Mouse (Mus musculus) thymus, adult 2 months (tissue): ENCODE measurements around the gene Zbed5. TPM values are rescaled to one million over a fixed set of nuclear protein-coding genes. Genes with fewer than 3 reads are reported as not detected.

Experiments
- DNase-seq: peaks from one replicate; pipeline ENCODE4 v3.0.0; 2021
- H3K27ac ChIP-seq: fragments of 200-500 bp; 2 replicates; pipeline ENCODE4 v1.5.1; 2012; ENCODE audit warnings: low read length, control low read depth; ENCODE audit not compliant: control insufficient read depth, insufficient read depth
- H3K27me3 ChIP-seq: fragments of 200-500 bp; 2 replicates; pipeline ENCODE4 v1.6.1; 2012; ENCODE audit warnings: mild to moderate bottlenecking, low read length, moderate library complexity, mixed read lengths; ENCODE audit not compliant: control insufficient read depth, insufficient read depth
- H3K36me3 ChIP-seq: fragments of 200-500 bp; 2 replicates; pipeline ENCODE4 v1.6.1; 2012; ENCODE audit warnings: mild to moderate bottlenecking, low read length, moderate library complexity; ENCODE audit not compliant: control insufficient read depth, insufficient read depth
- H3K4me1 ChIP-seq: fragments of 200-500 bp; replicated peaks from 2 replicates; pipeline ENCODE4 v1.6.1; 2012; ENCODE audit warnings: low read length; ENCODE audit not compliant: control insufficient read depth, insufficient read depth
- H3K4me3 ChIP-seq: fragments of 200-500 bp; 2 replicates; pipeline ENCODE4 v1.5.1; 2012; ENCODE audit warnings: mild to moderate bottlenecking, low read length, control low read depth, moderate library complexity; ENCODE audit not compliant: control insufficient read depth, insufficient read depth
- CTCF ChIP-seq: fragments of 200-500 bp; IDR thresholded peaks from 2 replicates; pipeline ENCODE4 v1.5.1; 2012; ENCODE audit warnings: mild to moderate bottlenecking, control low read depth, low read length, moderate library complexity, borderline replicate concordance; ENCODE audit not compliant: control insufficient read depth, poor library complexity, insufficient read depth; ENCODE audit errors: extremely low read depth
- POLR2A ChIP-seq: fragments of 200-500 bp; IDR thresholded peaks from 2 replicates; pipeline ENCODE4 v1.6.1; 2012; ENCODE audit warnings: mild to moderate bottlenecking, low read length, control low read depth, moderate library complexity; ENCODE audit not compliant: control insufficient read depth, poor library complexity, insufficient read depth; ENCODE audit errors: extremely low read depth
- WGBS: fragments of 180-500 bp; shearing (Covaris S2); methylation state at CpG from one replicate; pipeline ENCODE4 v1.1.7; 2018; 5-methylcytosine and 5-hydroxymethylcytosine counted together
- polyA plus RNA-seq: library from polyadenylated mRNA; depleted of rRNA; stranded (reverse); fragments of >200 nt; gene quantifications from 2 replicates; pipeline ENCODE4 v1.2.3, GENCODE M21; 2012

Zbed5 gene
- polyA plus RNA-seq, 1 experiment, result 0.50 TPM

DNA sequence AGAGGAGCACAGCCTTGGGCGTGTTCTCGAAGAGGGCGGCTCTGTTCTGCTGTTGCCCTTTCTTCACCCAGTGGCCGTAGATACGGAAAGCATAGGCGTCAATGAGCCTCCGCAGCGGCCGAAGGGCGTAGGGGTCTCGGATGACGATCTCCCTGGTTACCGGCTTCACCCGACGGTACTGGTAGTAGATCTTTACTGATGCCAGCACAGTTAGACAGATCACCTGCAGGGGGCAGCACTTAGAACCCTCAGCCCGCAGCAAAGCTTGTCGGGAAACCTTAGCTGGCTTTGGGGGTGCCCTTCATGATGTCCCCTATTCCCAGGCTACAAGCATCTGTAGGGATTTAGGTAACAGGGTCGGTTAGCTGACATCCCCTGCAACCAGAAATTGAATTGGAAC is 31.1 kb upstream of the Zbed5 start:
- WGBS, result 31% methylated on average over 18 of the region's 18 CpGs
- DNase-seq, result peak; percentile 45
- no peaks in the 10 kb centered on the region for H3K27me3 ChIP-seq

DNA sequence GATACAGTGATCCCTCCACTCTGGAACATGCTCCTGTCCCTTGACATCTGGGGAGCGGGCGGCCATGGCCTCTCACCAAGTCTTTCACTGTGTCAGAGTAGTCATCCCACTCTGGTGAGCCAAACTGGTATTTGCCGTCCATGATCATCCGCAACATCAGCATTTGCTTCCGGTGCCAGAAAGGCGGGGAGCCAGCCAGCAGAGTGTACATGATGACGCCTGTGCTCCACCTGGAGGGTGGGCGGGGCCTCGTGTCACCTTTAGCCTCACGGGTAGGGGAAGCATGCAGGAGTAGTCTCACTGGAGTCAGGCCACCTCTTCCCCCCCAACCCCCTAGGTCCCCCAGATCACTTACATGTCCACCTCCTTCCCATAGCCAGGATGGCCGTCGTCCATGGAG is 29.7 kb upstream of the Zbed5 start:
- no peak for DNase-seq
- H3K4me3 ChIP-seq, result no peak overlapping the region
- no peak for TF ChIP-seq CTCF
- no peak for TF ChIP-seq POLR2A
- H3K27ac ChIP-seq, result no peak overlapping the region
- 91% methylated on average over 12 of the region's 12 CpGs for WGBS
- no peaks in the 10 kb centered on the region for H3K36me3 ChIP-seq
- H3K4me1 ChIP-seq, result peaks cover 3% of the 10 kb centered on the region; the same call in 1 of the 2 replicates
- no peaks in the 10 kb centered on the region for H3K27me3 ChIP-seq

More for the DNA sequence above, 31.1 kb upstream of the Zbed5 start:
- peaks cover 3% of the 10 kb centered on the region; the same call in 1 of the 2 replicates for H3K4me1 ChIP-seq
- TF ChIP-seq POLR2A (no peak), CTCF (peak; percentile 42; the same call in 1 of the 2 replicates)
- no peak overlapping the region for H3K27ac ChIP-seq
- no peaks in the 10 kb centered on the region for H3K36me3 ChIP-seq
- no peak overlapping the region for H3K4me3 ChIP-seq

DNA sequence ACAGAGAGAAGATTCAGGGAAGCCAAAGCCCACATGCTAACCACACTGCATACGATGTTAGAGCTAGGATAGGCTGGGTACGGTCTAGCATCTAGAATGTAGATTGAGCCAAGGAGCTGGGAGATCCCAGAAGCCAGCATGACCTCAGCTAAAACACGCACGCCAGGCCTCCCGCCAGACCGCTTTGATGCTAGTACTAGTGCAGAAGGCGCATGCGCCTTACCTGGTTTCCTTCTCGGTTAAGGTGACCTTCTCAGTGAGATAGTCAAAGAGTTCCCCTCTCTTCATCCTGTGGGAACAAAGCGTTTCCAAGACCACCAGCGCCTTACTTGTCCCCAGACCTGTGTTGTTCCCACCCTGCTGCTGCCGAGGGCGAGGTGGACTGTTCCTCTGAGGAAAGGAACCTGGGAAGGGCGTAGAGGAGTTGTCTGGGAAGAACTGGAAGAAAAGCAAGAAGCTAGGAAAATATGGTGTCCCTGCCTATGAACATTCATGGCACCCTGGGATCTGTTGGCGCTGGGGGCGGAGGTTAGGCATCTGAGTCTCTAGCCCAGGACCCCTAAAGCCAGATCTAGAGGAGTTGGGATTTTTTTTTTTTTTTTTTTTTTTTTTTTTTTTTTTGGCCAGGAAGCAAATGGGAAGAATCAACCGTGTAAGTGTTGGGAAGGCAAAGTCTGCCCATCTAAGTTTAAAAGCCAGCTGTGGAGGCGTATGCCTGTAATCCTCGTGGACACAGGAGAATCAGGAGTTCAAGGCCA is 26.1 kb upstream of the Zbed5 start:
- WGBS, result 90% methylated on average over 19 of the region's 19 CpGs

DNA sequence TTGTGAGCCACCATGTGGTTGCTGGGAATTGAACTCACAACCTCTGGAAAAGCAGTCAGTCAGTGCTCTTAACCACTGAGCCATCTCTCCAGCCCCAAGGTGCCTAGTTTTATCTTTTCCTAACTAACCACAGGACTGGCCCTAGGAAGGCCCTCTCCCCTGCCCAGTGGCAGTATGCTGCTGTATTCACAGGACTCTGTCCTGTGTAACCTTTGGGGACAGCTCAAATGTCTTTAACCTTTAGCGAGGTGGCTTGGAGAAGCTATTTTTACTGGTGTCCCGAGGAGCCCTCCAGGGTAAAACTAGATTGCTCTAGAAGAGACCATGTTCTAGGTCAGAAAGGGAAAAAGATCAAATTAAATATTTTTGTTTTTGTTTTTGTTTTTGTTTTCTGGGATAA is 24.3 kb upstream of the Zbed5 start:
- Histone ChIP-seq H3K27me3 (no peaks in the 10 kb centered on the region), H3K36me3 (no peaks in the 10 kb centered on the region), H3K27ac (no peak overlapping the region), H3K4me3 (no peak overlapping the region), H3K4me1 (no peaks in the 10 kb centered on the region)
- WGBS, result 86% methylated on average over 2 of the region's 2 CpGs
- no peak for DNase-seq
- TF ChIP-seq CTCF, result no peak
- TF ChIP-seq POLR2A, result no peak

More for the DNA sequence above, 26.1 kb upstream of the Zbed5 start:
- Histone ChIP-seq H3K27me3 (no peaks in the 10 kb centered on the region), H3K4me1 (no peaks in the 10 kb centered on the region), H3K36me3 (no peaks in the 10 kb centered on the region), H3K27ac (no peak overlapping the region), H3K4me3 (no peak overlapping the region)
- no peak for DNase-seq
- TF ChIP-seq POLR2A (no peak), CTCF (no peak)

DNA sequence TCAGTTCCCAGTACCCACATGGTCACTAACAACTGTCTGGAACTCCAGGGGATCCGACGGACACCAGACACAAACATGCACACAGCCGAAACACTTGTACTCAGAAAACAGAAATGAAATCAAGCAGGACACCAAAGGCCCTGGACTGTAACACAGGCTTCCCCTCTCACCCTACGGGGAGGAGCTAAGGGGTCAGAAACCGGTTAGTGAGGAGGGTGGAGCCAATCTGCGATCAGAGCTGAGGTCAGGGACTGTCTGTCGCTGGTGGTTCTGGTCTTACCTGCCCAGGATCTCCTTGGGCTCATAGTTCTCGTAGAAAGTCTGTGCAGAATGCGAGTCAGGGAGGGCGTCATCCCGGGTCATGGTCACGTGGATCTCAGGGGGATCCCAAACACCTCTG is 21.6 kb upstream of the Zbed5 start:
- Histone ChIP-seq H3K27me3 (no peaks in the 10 kb centered on the region), H3K4me3 (no peak overlapping the region), H3K36me3 (no peaks in the 10 kb centered on the region), H3K4me1 (no peaks in the 10 kb centered on the region), H3K27ac (no peak overlapping the region)
- WGBS, result 84% methylated on average over 12 of the region's 12 CpGs
- no peak for TF ChIP-seq CTCF
- TF ChIP-seq POLR2A, result no peak
- no peak for DNase-seq

DNA sequence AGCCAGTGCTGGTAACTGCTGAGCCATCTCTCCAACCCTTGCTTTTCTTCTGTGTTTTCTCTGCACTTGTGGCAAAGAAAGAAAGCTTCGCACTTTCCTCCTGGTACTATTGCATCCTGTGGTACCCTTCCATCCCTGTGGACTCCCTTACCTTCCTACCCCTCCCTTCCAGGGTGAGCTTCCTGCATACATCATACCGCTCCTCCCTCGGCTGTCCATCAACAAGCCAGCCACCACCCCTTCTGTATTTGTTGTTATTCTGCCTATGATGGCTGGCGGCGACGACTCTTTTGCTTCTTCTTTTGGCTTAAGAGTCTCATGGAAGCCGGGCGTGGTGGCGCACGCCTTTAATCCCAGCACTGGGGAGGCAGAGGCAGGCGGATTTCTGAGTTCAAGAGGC is 20.4 kb upstream of the Zbed5 start:
- TF ChIP-seq CTCF, result no peak
- no peak for TF ChIP-seq POLR2A
- no peak overlapping the region for H3K4me3 ChIP-seq
- no peaks in the 10 kb centered on the region for H3K4me1 ChIP-seq
- WGBS, result 85% methylated on average over 11 of the region's 11 CpGs
- H3K36me3 ChIP-seq, result no peaks in the 10 kb centered on the region; the same call in 1 of the 2 replicates
- H3K27me3 ChIP-seq, result no peaks in the 10 kb centered on the region
- no peak for DNase-seq
- H3K27ac ChIP-seq, result no peak overlapping the region

DNA sequence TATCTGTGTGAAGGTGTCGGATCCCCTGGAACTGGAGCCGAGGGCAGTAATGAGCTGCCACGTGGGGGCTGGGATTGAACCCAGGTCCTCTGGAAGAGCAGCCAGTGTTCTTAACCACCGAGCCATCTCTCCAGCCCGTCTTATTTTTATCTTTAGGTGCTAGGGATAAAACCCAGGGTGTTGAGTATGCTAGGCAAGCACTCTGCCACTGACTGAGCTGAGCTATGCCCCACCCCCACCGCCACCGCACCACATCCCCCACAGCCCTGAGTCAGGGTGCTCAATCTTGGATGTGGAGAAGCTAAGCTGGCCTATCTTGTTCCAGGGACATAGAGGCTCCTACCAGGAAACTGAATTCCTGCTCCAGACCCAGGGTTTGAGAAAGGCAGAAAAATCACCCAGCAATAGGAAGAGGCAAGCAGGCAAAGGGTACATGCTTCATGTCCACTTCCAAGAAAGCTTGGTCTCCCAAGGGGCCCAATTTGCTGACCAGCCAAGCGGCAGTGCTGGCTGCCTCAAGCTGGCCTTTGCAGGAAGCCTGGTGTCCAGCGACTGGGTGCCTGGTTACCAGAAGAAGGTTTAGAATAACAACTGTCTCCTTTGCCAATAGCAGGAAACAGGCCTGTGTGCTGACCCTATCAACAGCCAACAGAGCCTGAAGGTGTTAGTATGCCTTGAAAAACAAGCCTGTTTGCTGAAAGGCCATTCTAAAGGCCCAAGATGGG is 17.6 kb upstream of the Zbed5 start:
- no peak overlapping the region for H3K4me3 ChIP-seq
- DNase-seq, result no peak

More for the DNA sequence above, 17.6 kb upstream of the Zbed5 start:
- Histone ChIP-seq H3K27ac (no peak overlapping the region), H3K4me1 (no peaks in the 10 kb centered on the region), H3K36me3 (peaks cover 23% of the 10 kb centered on the region), H3K27me3 (no peaks in the 10 kb centered on the region)
- TF ChIP-seq CTCF (no peak), POLR2A (no peak)
- 87% methylated on average over 9 of the region's 9 CpGs for WGBS
